Mouse (Mus musculus): ENCODE data around the gene Oxsm. TPM values are rescaled to one million over a fixed set of nuclear protein-coding genes. Genes with fewer than 3 reads are reported as not detected.

Gene Oxsm
- polyA plus RNA-seq, 1 experiment from 2014 or later, result 1.1 TPM

- no peak for ATAC-seq (ENCODE audit: low FRiP score)
- Histone ChIP-seq H3K4me2 (no peak overlapping the region), H3K4me1 (replicated peaks) (no peaks in the 10 kb centered on the region), H3K27me3 (no peaks in the 10 kb centered on the region), H3K9ac (no peak overlapping the region), H3K27ac (no peak overlapping the region), H3K4me3 (no peak overlapping the region), H3K36me3 (no peaks in the 10 kb centered on the region), H3K9me3 (no peaks in the 10 kb centered on the region)
- 31% methylated on average over 1 of the region's 1 CpGs for WGBS
Measured at GRCm38 (mm10) chr14:16233515-16233914, 16.1 kb downstream of the Oxsm start.

GRCm38 (mm10) chr14:16230581-16230980 is 19.0 kb downstream of the Oxsm start:
- Histone ChIP-seq H3K4me3 (no peak overlapping the region), H3K9ac (no peak overlapping the region), H3K4me2 (no peak overlapping the region), H3K36me3 (no peaks in the 10 kb centered on the region), H3K27me3 (no peaks in the 10 kb centered on the region), H3K9me3 (no peaks in the 10 kb centered on the region), H3K4me1 (replicated peaks) (no peaks in the 10 kb centered on the region), H3K27ac (no peak overlapping the region)
- ATAC-seq (ENCODE audit: low FRiP score), result no peak

GRCm38 (mm10) chr14:16229395-16229794 is 20.2 kb downstream of the Oxsm start:
- Histone ChIP-seq H3K9ac (no peak overlapping the region), H3K27me3 (no peaks in the 10 kb centered on the region), H3K36me3 (no peaks in the 10 kb centered on the region), H3K4me2 (no peak overlapping the region), H3K4me1 (replicated peaks) (no peaks in the 10 kb centered on the region), H3K4me3 (no peak overlapping the region), H3K27ac (no peak overlapping the region), H3K9me3 (no peaks in the 10 kb centered on the region)
- WGBS, result 66% methylated on average over 2 of the region's 2 CpGs
- ATAC-seq (ENCODE audit: low FRiP score), result no peak

- no peak overlapping the region for H3K9ac ChIP-seq
- H3K4me1 ChIP-seq (replicated peaks), result no peaks in the 10 kb centered on the region
- H3K27me3 ChIP-seq, result no peaks in the 10 kb centered on the region
- H3K4me3 ChIP-seq, result no peak overlapping the region
- no peak overlapping the region for H3K4me2 ChIP-seq
- ATAC-seq (ENCODE audit: low FRiP score), result no peak
- 58% methylated on average over 2 of the region's 2 CpGs for WGBS
- H3K36me3 ChIP-seq, result no peaks in the 10 kb centered on the region
- no peaks in the 10 kb centered on the region for H3K9me3 ChIP-seq
- H3K27ac ChIP-seq, result no peak overlapping the region
Measured at GRCm38 (mm10) chr14:16219015-16219414, 30.6 kb downstream of the Oxsm start.

GRCm38 (mm10) chr14:16207722-16208121 is 41.9 kb downstream of the Oxsm start:
- Histone ChIP-seq H3K4me1 (replicated peaks) (0 out of 2 replicates have a peak, but pooled peaks cover 1% of the 10 kb centered on the region), H3K4me3 (no peak overlapping the region), H3K27ac (no peak overlapping the region), H3K9me3 (no peaks in the 10 kb centered on the region), H3K9ac (no peak overlapping the region), H3K36me3 (no peaks in the 10 kb centered on the region), H3K4me2 (no peak overlapping the region), H3K27me3 (no peaks in the 10 kb centered on the region)
- ATAC-seq (ENCODE audit: low FRiP score), result no peak

- no peak overlapping the region for H3K4me3 ChIP-seq
- H3K27ac ChIP-seq, result peak overlapping the region; percentile 88
- H3K9me3 ChIP-seq, result no peaks in the 10 kb centered on the region
- 26% methylated on average over 3 of the region's 3 CpGs for whole genome bisulfite sequencing
- no peak overlapping the region for H3K4me2 ChIP-seq
- H3K4me1 ChIP-seq (replicated peaks), result peaks cover 25% of the 10 kb centered on the region
- 0 out of 2 replicates have a peak, but pooled peaks have one; percentile 21 for ATAC-seq (ENCODE audit: low FRiP score)
- H3K9ac ChIP-seq, result no peak overlapping the region
- no peaks in the 10 kb centered on the region for H3K36me3 ChIP-seq
- no peaks in the 10 kb centered on the region for H3K27me3 ChIP-seq
Measured at GRCm38 (mm10) chr14:16201673-16202072, 47.9 kb downstream of the Oxsm start.

GRCm38 (mm10) chr14:16200969-16201638 is 48.5 kb downstream of the Oxsm start:
- Histone ChIP-seq H3K4me3 (peak overlapping the region; percentile 14; the same call in 1 of the 2 replicates), H3K36me3 (no peaks in the 10 kb centered on the region), H3K27ac (peak overlapping the region; percentile 88), H3K27me3 (no peaks in the 10 kb centered on the region), H3K9me3 (no peaks in the 10 kb centered on the region), H3K4me2 (peak overlapping the region; percentile 42), H3K9ac (no peak overlapping the region), H3K4me1 (replicated peaks) (peaks cover 25% of the 10 kb centered on the region)
- peak; percentile 95 for ATAC-seq (ENCODE audit: low FRiP score)
- WGBS, result 15% methylated on average over 8 of the region's 8 CpGs

GRCm38 (mm10) chr14:16200220-16200912 is 49.2 kb downstream of the Oxsm start:
- 12% methylated on average over 6 of the region's 6 CpGs for whole genome bisulfite sequencing
- Histone ChIP-seq H3K4me1 (replicated peaks) (peaks cover 25% of the 10 kb centered on the region), H3K36me3 (no peaks in the 10 kb centered on the region), H3K9me3 (no peaks in the 10 kb centered on the region), H3K4me2 (peak overlapping the region; percentile 42), H3K4me3 (peak overlapping the region; percentile 14; the same call in 1 of the 2 replicates), H3K9ac (no peak overlapping the region), H3K27ac (peak overlapping the region; percentile 88), H3K27me3 (no peaks in the 10 kb centered on the region)
- peak; percentile 23 for ATAC-seq (ENCODE audit: low FRiP score)

GRCm38 (mm10) chr14:16196518-16196917 is 53.1 kb downstream of the Oxsm start:
- ATAC-seq (ENCODE audit: low FRiP score), result no peak
- Histone ChIP-seq H3K27ac (no peak overlapping the region), H3K27me3 (no peaks in the 10 kb centered on the region), H3K9me3 (no peaks in the 10 kb centered on the region), H3K36me3 (no peaks in the 10 kb centered on the region), H3K4me2 (no peak overlapping the region), H3K4me1 (replicated peaks) (peaks cover 14% of the 10 kb centered on the region), H3K4me3 (no peak overlapping the region), H3K9ac (no peak overlapping the region)
- WGBS, result 62% methylated on average over 4 of the region's 4 CpGs

- H3K27me3 ChIP-seq, result no peaks in the 10 kb centered on the region
- no peak overlapping the region for H3K4me3 ChIP-seq
- H3K9ac ChIP-seq, result no peak overlapping the region
- peaks cover 5% of the 10 kb centered on the region for H3K4me1 ChIP-seq (replicated peaks)
- H3K9me3 ChIP-seq, result no peaks in the 10 kb centered on the region
- no peak overlapping the region for H3K27ac ChIP-seq
- ATAC-seq (ENCODE audit: low FRiP score), result no peak
- H3K36me3 ChIP-seq, result no peaks in the 10 kb centered on the region
- 62% methylated on average over 1 of the region's 1 CpGs for WGBS
- H3K4me2 ChIP-seq, result no peak overlapping the region
Measured at GRCm38 (mm10) chr14:16195486-16195885, 54.1 kb downstream of the Oxsm start.

GRCm38 (mm10) chr14:16194125-16194524 is 55.5 kb downstream of the Oxsm start:
- no peak for ATAC-seq (ENCODE audit: low FRiP score)
- 90% methylated on average over 1 of the region's 1 CpGs for WGBS
- no peaks in the 10 kb centered on the region for H3K27me3 ChIP-seq

GRCm38 (mm10) chr14:16189142-16189541 is 60.5 kb downstream of the Oxsm start:
- no peaks in the 10 kb centered on the region for H3K4me1 ChIP-seq (replicated peaks)
- H3K9ac ChIP-seq, result no peak overlapping the region
- no peaks in the 10 kb centered on the region for H3K36me3 ChIP-seq
- no peak overlapping the region for H3K4me3 ChIP-seq
- no peak for ATAC-seq (ENCODE audit: low FRiP score)
- H3K4me2 ChIP-seq, result no peak overlapping the region
- no peaks in the 10 kb centered on the region for H3K27me3 ChIP-seq
- 73% methylated on average over 1 of the region's 1 CpGs for WGBS
- no peaks in the 10 kb centered on the region for H3K9me3 ChIP-seq
- no peak overlapping the region for H3K27ac ChIP-seq

More at GRCm38 (mm10) chr14:16194125-16194524, 55.5 kb downstream of the Oxsm start:
- no peaks in the 10 kb centered on the region for H3K4me1 ChIP-seq (replicated peaks)
- no peak overlapping the region for H3K9ac ChIP-seq
- no peak overlapping the region for H3K4me2 ChIP-seq
- H3K36me3 ChIP-seq, result no peaks in the 10 kb centered on the region
- no peaks in the 10 kb centered on the region for H3K9me3 ChIP-seq
- no peak overlapping the region for H3K4me3 ChIP-seq
- H3K27ac ChIP-seq, result no peak overlapping the region

Measured in hindbrain, embryonic 13.5 days (tissue).